Mouse (Mus musculus) embryonic facial prominence, embryonic 11.5 days (tissue): ENCODE data around the gene Akap2. TPM values are rescaled to one million over a fixed set of nuclear protein-coding genes. Genes with fewer than 3 reads are reported as not detected.

Source experiments
- ATAC-seq: fragments of 200-750 bp; cut with Nextera tagmentation; replicated peaks from 2 replicates; pipeline ENCODE4 v1.8.0; 2017; ENCODE audit warnings: low read depth; ENCODE audit not compliant: insufficient number of reproducible peaks, low FRiP score, low TSS enrichment
- DNase-seq: peaks from one replicate; pipeline ENCODE4 v3.0.0-alpha.2; 2015; ENCODE audit warnings: low spot score
- H3K27ac ChIP-seq: fragments of 300-500 bp; sonication (generic); replicated peaks from 2 replicates; pipeline ENCODE4 v1.5.1; 2014; ENCODE audit warnings: mild to moderate bottlenecking, low read depth, low read length, control low read depth
- H3K27me3 ChIP-seq: fragments of 300-500 bp; sonication (generic); 2 replicates; pipeline ENCODE4 v1.6.1; 2014; ENCODE audit warnings: mild to moderate bottlenecking, low read length, moderate library complexity, mixed read lengths; ENCODE audit not compliant: control insufficient read depth, insufficient read depth
- H3K36me3 ChIP-seq: fragments of 300-500 bp; sonication (generic); replicated peaks from 2 replicates; pipeline ENCODE4 v1.6.1; 2014; ENCODE audit warnings: low read depth, mild to moderate bottlenecking, low read length, moderate library complexity, mixed read lengths; ENCODE audit not compliant: control insufficient read depth, insufficient read depth
- H3K4me1 ChIP-seq: fragments of 300-500 bp; sonication (generic); 2 replicates; pipeline ENCODE4 v1.6.1; 2014; ENCODE audit warnings: low read length, mixed read lengths; ENCODE audit not compliant: control insufficient read depth, insufficient read depth
- H3K4me2 ChIP-seq: fragments of 300-500 bp; sonication (generic); 2 replicates; pipeline ENCODE4 v1.6.1; 2014; ENCODE audit warnings: low read depth, mild to moderate bottlenecking, control low read depth, low read length, moderate library complexity
- H3K4me3 ChIP-seq: fragments of 300-500 bp; sonication (generic); 2 replicates; pipeline ENCODE4 v1.5.1; 2014; ENCODE audit warnings: low read depth, low read length, control low read depth
- H3K9ac ChIP-seq: fragments of 300-500 bp; sonication (generic); replicated peaks from 2 replicates; pipeline ENCODE4 v1.6.1; 2014; ENCODE audit warnings: mild to moderate bottlenecking, control low read depth, low read length
- H3K9me3 ChIP-seq: fragments of 300-500 bp; sonication (generic); replicated peaks from 2 replicates; pipeline ENCODE4 v1.6.1; 2016; ENCODE audit warnings: mild to moderate bottlenecking, low read length, inconsistent platforms, mixed read lengths; ENCODE audit not compliant: control insufficient read depth
- WGBS: fragments of 180-500 bp; shearing (Covaris S2); extraction: QIAGEN DNeasy Blood & Tissue Kit; methylation state at CpG from one replicate; pipeline ENCODE4 v1.1.7; 2014; 5-methylcytosine and 5-hydroxymethylcytosine counted together
- polyA plus RNA-seq: library from polyadenylated mRNA; unstranded; fragments of >200 nt; fragmentation: Nextera tagmentation; extraction: Ambion mirVana; gene quantifications from 2 replicates; pipeline ENCODE4 v1.2.1, GENCODE M21; 2014

The Akap2 gene
- polyA plus RNA-seq, 1 experiment from 2014 or later = 24.0 TPM

DNA sequence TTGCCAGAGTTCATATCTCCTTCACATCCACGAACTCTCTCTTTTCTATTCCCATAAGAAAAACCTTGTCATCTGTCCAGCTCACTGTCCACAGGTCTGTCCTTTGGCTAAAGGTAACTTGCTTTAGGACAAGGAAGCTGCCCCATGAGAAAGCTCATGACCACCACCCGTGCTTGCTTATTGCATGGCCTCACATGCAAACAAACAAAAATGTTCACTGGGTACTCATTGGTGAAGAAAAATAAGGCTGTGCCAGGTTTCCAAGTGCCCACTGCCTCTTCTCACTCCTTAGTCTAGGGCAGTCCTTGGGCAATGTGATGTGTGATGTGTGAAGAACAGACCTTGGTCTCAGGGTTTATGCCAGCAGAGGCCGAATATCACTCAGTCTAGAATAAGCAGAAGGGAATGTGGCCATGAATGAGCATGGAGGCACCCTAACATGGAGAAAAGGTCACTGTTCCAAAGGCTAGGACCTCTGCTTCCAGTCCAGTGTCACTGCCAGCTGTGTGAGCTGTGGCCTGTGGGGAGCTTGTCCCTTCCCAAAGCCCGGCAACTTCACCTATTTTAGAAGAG, 11.2 kb downstream of the Akap2 start:
- Histone ChIP-seq H3K9me3 (no peaks in the 10 kb centered on the region), H3K36me3 (no peaks in the 10 kb centered on the region), H3K4me2 (no peak overlapping the region), H3K4me1 (no peaks in the 10 kb centered on the region), H3K27ac (no peak overlapping the region), H3K27me3 (no peaks in the 10 kb centered on the region), H3K4me3 (no peak overlapping the region), H3K9ac (no peak overlapping the region)
- ATAC-seq (no peak), DNase-seq (no peak)
- WGBS = 90% methylated on average over 4 of the region's 4 CpGs

DNA sequence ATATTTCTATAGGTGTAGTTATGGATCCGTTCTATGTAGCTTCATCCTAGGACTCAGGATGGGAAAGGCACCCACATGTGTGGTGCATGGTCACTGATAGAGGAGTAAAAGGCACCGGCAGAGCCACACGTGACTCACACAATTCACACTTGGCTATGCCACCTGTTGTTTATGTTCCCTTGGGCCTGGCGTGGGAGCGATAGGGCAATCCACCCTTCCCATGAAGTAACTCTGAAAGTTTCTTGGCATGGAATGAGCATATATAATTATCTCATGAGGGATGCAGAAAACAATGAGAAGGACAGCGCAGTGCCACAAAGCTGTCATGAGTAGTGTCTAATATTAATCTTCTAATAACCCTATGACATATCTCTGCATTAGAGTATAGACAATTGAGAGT, 12.6 kb downstream of the Akap2 start:
- Histone ChIP-seq H3K27me3 (no peaks in the 10 kb centered on the region), H3K9me3 (no peaks in the 10 kb centered on the region), H3K9ac (no peak overlapping the region), H3K4me1 (no peaks in the 10 kb centered on the region), H3K4me2 (no peak overlapping the region), H3K36me3 (no peaks in the 10 kb centered on the region), H3K4me3 (no peak overlapping the region), H3K27ac (no peak overlapping the region)
- WGBS = 94% methylated on average over 6 of the region's 6 CpGs
- no peak for ATAC-seq
- no peak for DNase-seq

DNA sequence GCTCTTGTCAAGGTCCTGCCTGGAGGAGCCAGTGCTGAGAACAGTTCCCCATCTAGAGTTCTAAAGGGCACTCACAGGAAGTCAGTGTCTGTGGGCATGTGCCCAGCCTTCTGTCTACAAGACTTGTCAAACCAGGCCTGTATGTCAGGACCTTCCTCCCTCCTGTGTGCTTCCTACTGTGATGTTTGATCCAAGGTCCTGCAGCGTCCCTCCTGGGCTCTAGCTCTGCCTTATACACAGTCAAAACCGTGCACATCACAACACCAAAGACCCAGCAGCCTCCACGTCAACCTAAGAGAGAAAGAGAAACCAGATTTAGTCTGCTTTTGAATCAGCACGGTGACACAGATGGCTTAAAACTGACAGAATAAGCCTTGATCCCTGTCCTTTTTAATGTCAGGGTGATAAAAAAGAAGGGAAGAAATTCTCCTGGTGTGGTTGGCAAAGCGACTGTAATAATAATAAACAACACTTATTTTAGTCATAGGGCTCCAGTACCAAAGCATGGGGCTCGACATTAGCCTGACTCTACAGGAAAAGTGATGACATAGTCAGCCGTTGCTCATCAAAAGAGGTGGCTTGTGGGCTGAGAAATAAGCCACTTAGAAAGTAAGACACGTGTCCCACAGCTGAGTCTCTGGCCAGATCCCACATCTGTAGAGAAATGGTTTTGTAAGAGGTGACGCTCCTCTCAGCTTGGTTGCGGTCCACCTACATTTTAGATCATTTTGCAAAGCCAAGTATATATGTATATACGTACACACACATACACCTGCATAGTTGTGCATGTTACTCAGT, 13.5 kb downstream of the Akap2 start:
- H3K27me3 ChIP-seq = no peaks in the 10 kb centered on the region
- H3K36me3 ChIP-seq = no peaks in the 10 kb centered on the region
- no peaks in the 10 kb centered on the region for H3K9me3 ChIP-seq
- WGBS = 85% methylated on average over 11 of the region's 11 CpGs
- DNase-seq (no peak), ATAC-seq (no peak)
- no peak overlapping the region for H3K4me3 ChIP-seq
- H3K4me1 ChIP-seq = no peaks in the 10 kb centered on the region
- no peak overlapping the region for H3K9ac ChIP-seq
- H3K27ac ChIP-seq = no peak overlapping the region
- no peak overlapping the region for H3K4me2 ChIP-seq

DNA sequence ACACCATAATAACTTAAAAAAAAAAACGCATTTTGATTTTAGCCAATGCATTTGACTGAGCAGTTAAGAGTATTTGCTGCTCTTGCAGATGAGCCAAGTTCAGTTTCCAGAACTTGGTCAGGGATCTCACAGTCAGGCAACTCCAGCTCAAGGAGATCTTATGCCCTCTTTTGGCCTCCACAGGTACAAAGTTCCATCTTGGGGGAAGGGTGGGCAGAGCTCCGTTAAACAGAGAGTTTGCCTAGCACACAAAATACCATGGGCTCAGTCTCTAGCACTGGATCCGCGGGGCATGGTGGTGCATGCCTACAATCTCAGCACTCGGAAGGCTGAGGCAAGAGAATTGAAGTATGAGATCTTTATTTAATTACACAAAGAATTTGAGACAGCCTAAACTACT, 14.9 kb downstream of the Akap2 start:
- no peak for DNase-seq
- Histone ChIP-seq H3K36me3 (no peaks in the 10 kb centered on the region), H3K4me3 (no peak overlapping the region), H3K27me3 (no peaks in the 10 kb centered on the region), H3K4me1 (no peaks in the 10 kb centered on the region), H3K4me2 (no peak overlapping the region), H3K27ac (no peak overlapping the region), H3K9ac (no peak overlapping the region), H3K9me3 (no peaks in the 10 kb centered on the region)
- WGBS = 83% methylated on average over 5 of the region's 5 CpGs
- no peak for ATAC-seq

DNA sequence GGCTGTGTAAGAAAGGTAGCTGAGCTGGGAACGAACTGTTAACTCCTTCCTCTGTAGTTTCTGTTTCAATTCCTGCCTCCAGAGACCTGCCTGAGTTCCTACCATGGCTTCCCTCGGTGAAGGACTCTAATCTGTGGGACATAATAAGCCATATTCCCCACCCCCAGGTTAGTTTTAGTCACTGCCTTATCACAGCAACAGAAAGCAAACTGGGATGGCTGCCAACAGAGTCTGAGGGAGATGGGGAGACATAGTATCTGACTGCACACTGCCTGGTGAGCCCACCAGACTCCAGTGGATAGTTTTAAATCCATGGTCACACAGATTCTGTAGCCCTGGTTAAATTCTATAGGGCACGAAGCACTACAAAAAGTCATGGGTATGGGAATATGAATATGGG, 16.0 kb downstream of the Akap2 start:
- DNase-seq (no peak), ATAC-seq (no peak)
- Histone ChIP-seq H3K27me3 (no peaks in the 10 kb centered on the region), H3K27ac (no peak overlapping the region), H3K4me1 (no peaks in the 10 kb centered on the region), H3K36me3 (no peaks in the 10 kb centered on the region), H3K9ac (no peak overlapping the region), H3K4me3 (no peak overlapping the region), H3K9me3 (no peaks in the 10 kb centered on the region), H3K4me2 (no peak overlapping the region)
- 84% methylated on average over 3 of the region's 3 CpGs for WGBS

DNA sequence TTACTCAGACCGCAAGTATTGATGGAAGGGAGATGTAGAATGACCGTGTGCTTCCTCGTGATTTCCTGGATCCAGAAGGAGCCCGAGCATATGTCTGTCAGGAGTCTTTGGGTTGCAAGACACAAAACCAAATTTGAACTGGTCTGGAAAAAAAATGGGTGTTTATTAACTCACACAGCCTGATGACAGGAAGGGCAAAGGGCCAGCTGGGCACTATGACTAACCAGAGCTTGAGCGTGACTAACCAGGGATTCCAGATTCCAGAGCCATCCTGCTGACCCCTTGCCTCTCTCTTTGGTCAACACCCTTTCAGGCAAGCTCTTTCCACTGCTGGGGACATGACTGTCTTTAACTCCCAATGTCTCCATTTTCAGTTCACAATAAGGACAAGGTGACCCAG, 18.0 kb downstream of the Akap2 start:
- 82% methylated on average over 5 of the region's 5 CpGs for WGBS

DNA sequence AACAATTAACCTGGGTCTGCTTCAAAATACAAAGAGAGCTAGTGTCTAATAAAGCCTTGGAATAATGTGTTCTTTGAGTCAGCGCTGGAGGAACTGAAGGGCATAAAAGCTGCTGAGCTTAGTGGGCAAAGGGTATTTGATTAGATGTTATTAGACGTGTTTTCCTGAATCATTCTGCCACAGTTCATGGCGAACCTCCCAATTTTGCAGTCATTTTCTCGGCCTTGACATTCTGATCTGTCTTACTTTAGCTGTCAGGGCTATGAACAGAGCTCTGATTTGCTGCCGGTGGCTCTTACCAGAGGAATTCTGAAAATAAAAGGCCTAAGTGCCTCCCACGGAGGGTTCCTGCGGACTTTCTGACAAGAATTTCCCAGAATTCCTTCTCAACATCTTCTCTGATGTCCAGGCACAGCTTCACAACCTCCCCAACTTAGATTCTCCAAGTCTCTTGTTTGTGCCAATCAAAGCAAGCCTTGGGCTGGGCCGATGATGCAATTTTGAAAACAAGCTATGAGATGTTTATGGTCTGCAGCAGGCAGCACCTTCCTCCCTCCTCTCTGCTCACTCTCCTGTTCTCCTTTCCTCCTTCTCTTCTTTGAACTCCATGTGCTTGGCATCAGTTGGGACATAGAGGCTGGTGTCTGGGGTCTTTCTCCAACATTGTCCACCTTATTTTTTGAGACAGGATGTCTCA, 21.5 kb downstream of the Akap2 start:
- ATAC-seq (no peak), DNase-seq (peak; percentile 54)
- Histone ChIP-seq H3K27ac (no peak overlapping the region), H3K4me2 (no peak overlapping the region), H3K4me1 (peaks cover 4% of the 10 kb centered on the region; the same call in 1 of the 2 replicates), H3K9ac (no peak overlapping the region), H3K27me3 (no peaks in the 10 kb centered on the region), H3K4me3 (no peak overlapping the region), H3K36me3 (no peaks in the 10 kb centered on the region), H3K9me3 (no peaks in the 10 kb centered on the region)
- 31% methylated on average over 8 of the region's 8 CpGs for WGBS

More for the DNA sequence above, 18.0 kb downstream of the Akap2 start:
- Histone ChIP-seq H3K9me3 (no peaks in the 10 kb centered on the region), H3K27ac (no peak overlapping the region), H3K4me1 (peaks cover 4% of the 10 kb centered on the region; the same call in 1 of the 2 replicates), H3K4me2 (no peak overlapping the region), H3K36me3 (no peaks in the 10 kb centered on the region), H3K27me3 (no peaks in the 10 kb centered on the region), H3K9ac (no peak overlapping the region), H3K4me3 (no peak overlapping the region)
- no peak for ATAC-seq
- no peak for DNase-seq
